Mouse (Mus musculus): ENCODE results near the gene Pbxip1. TPM values are rescaled to one million over a fixed set of nuclear protein-coding genes. Genes with fewer than 3 reads are reported as not detected.

Pbxip1 gene
- polyA plus RNA-seq, 1 experiment from 2014 or later, result 20.4 TPM

- WGBS, result 78% methylated on average over 6 of the region's 6 CpGs
- Histone ChIP-seq H3K4me1 (replicated peaks) (no peaks in the 10 kb centered on the region), H3K9me3 (no peaks in the 10 kb centered on the region), H3K9ac (no peak overlapping the region), H3K27me3 (no peaks in the 10 kb centered on the region), H3K4me3 (no peak overlapping the region), H3K36me3 (peaks cover 20% of the 10 kb centered on the region), H3K27ac (no peak overlapping the region), H3K4me2 (no peak overlapping the region)
- ATAC-seq (ENCODE audit: low FRiP score), result no peak
Measured at GRCm38 (mm10) chr3:89473838-89474237, 37.3 kb downstream of the Pbxip1 start.

DNA sequence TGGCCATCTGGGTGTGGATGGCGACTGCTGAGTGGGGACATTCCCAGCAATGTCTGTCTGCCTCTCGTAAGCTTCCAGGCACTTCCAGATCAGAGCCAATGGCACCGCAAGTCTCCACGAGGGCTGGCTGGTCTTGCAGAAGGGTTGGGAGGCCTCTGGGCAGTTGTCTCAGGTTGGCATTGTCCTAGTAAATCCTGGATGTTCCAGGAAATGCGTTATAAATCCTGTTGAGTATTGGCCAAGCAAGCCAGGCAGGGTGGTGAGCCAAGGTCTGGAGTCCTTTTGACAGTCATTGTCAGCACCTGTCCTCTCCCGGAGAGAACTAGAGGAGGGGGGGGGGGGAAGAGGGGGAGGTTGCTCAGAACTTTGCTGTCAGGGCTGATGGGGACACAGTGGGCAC lies 42.5 kb downstream of the Pbxip1 start:
- WGBS, result 84% methylated on average over 6 of the region's 6 CpGs
- Histone ChIP-seq H3K27ac (no peak overlapping the region), H3K4me3 (no peak overlapping the region), H3K36me3 (no peaks in the 10 kb centered on the region), H3K4me1 (replicated peaks) (no peaks in the 10 kb centered on the region), H3K27me3 (no peaks in the 10 kb centered on the region), H3K4me2 (no peak overlapping the region), H3K9me3 (no peaks in the 10 kb centered on the region), H3K9ac (no peak overlapping the region)
- no peak for ATAC-seq (ENCODE audit: low FRiP score)

- 53% methylated on average over 2 of the region's 2 CpGs for WGBS
- ATAC-seq (ENCODE audit: low FRiP score), result no peak
- no peak overlapping the region for H3K9ac ChIP-seq
- H3K4me2 ChIP-seq, result no peak overlapping the region
- peaks cover 11% of the 10 kb centered on the region; the same call in 1 of the 2 replicates for H3K27me3 ChIP-seq
- no peaks in the 10 kb centered on the region for H3K9me3 ChIP-seq
- no peak overlapping the region for H3K27ac ChIP-seq
- H3K4me1 ChIP-seq (replicated peaks), result no peaks in the 10 kb centered on the region
- H3K4me3 ChIP-seq, result no peak overlapping the region
- H3K36me3 ChIP-seq, result no peaks in the 10 kb centered on the region
Measured at GRCm38 (mm10) chr3:89481488-89481887, 45.0 kb downstream of the Pbxip1 start.

- H3K9ac ChIP-seq, result no peak overlapping the region
- H3K27me3 ChIP-seq, result peaks cover 13% of the 10 kb centered on the region; the same call in 1 of the 2 replicates
- no peaks in the 10 kb centered on the region for H3K36me3 ChIP-seq
- ATAC-seq (ENCODE audit: low FRiP score), result no peak
- H3K4me3 ChIP-seq, result no peak overlapping the region
- H3K4me1 ChIP-seq (replicated peaks), result no peaks in the 10 kb centered on the region
- WGBS, result 94% methylated on average over 5 of the region's 5 CpGs
- no peaks in the 10 kb centered on the region for H3K9me3 ChIP-seq
- no peak overlapping the region for H3K4me2 ChIP-seq
- H3K27ac ChIP-seq, result no peak overlapping the region
Measured at GRCm38 (mm10) chr3:89482249-89482648, 45.7 kb downstream of the Pbxip1 start.

GRCm38 (mm10) chr3:89484766-89485524 lies 48.4 kb downstream of the Pbxip1 start:
- H3K9me3 ChIP-seq, result no peaks in the 10 kb centered on the region
- WGBS, result 22% methylated on average over 24 of the region's 24 CpGs
- no peak overlapping the region for H3K27ac ChIP-seq
- no peaks in the 10 kb centered on the region for H3K4me1 ChIP-seq (replicated peaks)
- no peak overlapping the region for H3K4me3 ChIP-seq
- H3K27me3 ChIP-seq, result peaks cover 21% of the 10 kb centered on the region; the same call in 1 of the 2 replicates
- peak; percentile 69; the same call in 1 of the 2 replicates for ATAC-seq (ENCODE audit: low FRiP score)
- H3K36me3 ChIP-seq, result no peaks in the 10 kb centered on the region
- H3K4me2 ChIP-seq, result no peak overlapping the region
- no peak overlapping the region for H3K9ac ChIP-seq

- no peaks in the 10 kb centered on the region for H3K4me1 ChIP-seq (replicated peaks)
- no peak for ATAC-seq (ENCODE audit: low FRiP score)
- WGBS, result 86% methylated on average over 8 of the region's 8 CpGs
Measured at GRCm38 (mm10) chr3:89486111-89486510, 49.6 kb downstream of the Pbxip1 start.

GRCm38 (mm10) chr3:89486916-89487702 lies 50.6 kb downstream of the Pbxip1 start:
- no peaks in the 10 kb centered on the region for H3K9me3 ChIP-seq
- no peak overlapping the region for H3K4me2 ChIP-seq
- WGBS, result 62% methylated on average over 20 of the region's 20 CpGs
- H3K27ac ChIP-seq, result no peak overlapping the region
- no peak overlapping the region for H3K4me3 ChIP-seq
- ATAC-seq (ENCODE audit: low FRiP score), result no peak
- peaks cover 21% of the 10 kb centered on the region; the same call in 1 of the 2 replicates for H3K27me3 ChIP-seq
- H3K4me1 ChIP-seq (replicated peaks), result no peaks in the 10 kb centered on the region
- no peak overlapping the region; the same call in 1 of the 2 replicates for H3K9ac ChIP-seq
- H3K36me3 ChIP-seq, result no peaks in the 10 kb centered on the region

More at GRCm38 (mm10) chr3:89486111-89486510, 49.6 kb downstream of the Pbxip1 start:
- peaks cover 21% of the 10 kb centered on the region; the same call in 1 of the 2 replicates for H3K27me3 ChIP-seq
- H3K9me3 ChIP-seq, result no peaks in the 10 kb centered on the region
- H3K9ac ChIP-seq, result no peak overlapping the region
- no peak overlapping the region for H3K27ac ChIP-seq
- no peak overlapping the region for H3K4me3 ChIP-seq
- no peak overlapping the region for H3K4me2 ChIP-seq
- H3K36me3 ChIP-seq, result no peaks in the 10 kb centered on the region

GRCm38 (mm10) chr3:89490790-89491189 lies 54.3 kb downstream of the Pbxip1 start:
- 90% methylated on average over 3 of the region's 3 CpGs for WGBS
- Histone ChIP-seq H3K27me3 (0 out of 2 replicates have a peak, but pooled peaks cover 10% of the 10 kb centered on the region), H3K4me1 (replicated peaks) (peaks cover 9% of the 10 kb centered on the region), H3K9me3 (no peaks in the 10 kb centered on the region), H3K4me3 (no peak overlapping the region), H3K27ac (no peak overlapping the region), H3K36me3 (no peaks in the 10 kb centered on the region), H3K4me2 (no peak overlapping the region), H3K9ac (no peak overlapping the region)
- no peak for ATAC-seq (ENCODE audit: low FRiP score)

- H3K4me3 ChIP-seq, result no peak overlapping the region
- no peaks in the 10 kb centered on the region for H3K9me3 ChIP-seq
- no peak overlapping the region for H3K27ac ChIP-seq
- peaks cover 9% of the 10 kb centered on the region for H3K4me1 ChIP-seq (replicated peaks)
- 0 out of 2 replicates have a peak, but pooled peaks cover 10% of the 10 kb centered on the region for H3K27me3 ChIP-seq
- no peak for ATAC-seq (ENCODE audit: low FRiP score)
- H3K36me3 ChIP-seq, result no peaks in the 10 kb centered on the region
- H3K9ac ChIP-seq, result no peak overlapping the region
- 85% methylated on average over 5 of the region's 5 CpGs for WGBS
- no peak overlapping the region for H3K4me2 ChIP-seq
Measured at GRCm38 (mm10) chr3:89491559-89491958, 55.1 kb downstream of the Pbxip1 start.

DNA sequence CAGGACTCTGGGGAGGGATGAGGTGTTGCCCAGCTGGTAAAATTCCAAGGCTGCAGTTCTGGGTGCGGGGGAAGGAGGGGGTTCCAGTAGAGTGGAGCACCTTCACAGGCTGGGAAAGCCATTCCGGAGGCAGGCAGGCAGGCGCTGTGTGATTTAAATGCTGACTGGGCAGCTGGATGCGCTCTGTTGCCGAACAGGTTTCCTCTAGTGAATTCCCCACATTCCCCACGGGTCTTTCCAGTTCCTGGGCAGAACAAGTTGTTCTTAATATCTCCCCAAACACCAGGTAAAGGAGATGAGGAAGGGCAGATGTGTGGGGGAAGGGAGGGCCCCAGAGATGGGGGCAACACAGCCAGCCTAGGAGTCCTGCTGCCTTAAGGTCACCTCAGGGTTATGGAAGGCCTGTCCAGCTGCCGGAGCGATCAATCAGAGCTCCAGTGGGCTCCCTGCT lies 56.2 kb downstream of the Pbxip1 start:
- no peak for ATAC-seq (ENCODE audit: low FRiP score)
- Histone ChIP-seq H3K27me3 (0 out of 2 replicates have a peak, but pooled peaks cover 5% of the 10 kb centered on the region), H3K27ac (no peak overlapping the region), H3K4me2 (no peak overlapping the region), H3K36me3 (no peaks in the 10 kb centered on the region), H3K9me3 (no peaks in the 10 kb centered on the region), H3K4me1 (replicated peaks) (peaks cover 9% of the 10 kb centered on the region), H3K4me3 (no peak overlapping the region), H3K9ac (no peak overlapping the region)
- WGBS, result 44% methylated on average over 8 of the region's 8 CpGs

DNA sequence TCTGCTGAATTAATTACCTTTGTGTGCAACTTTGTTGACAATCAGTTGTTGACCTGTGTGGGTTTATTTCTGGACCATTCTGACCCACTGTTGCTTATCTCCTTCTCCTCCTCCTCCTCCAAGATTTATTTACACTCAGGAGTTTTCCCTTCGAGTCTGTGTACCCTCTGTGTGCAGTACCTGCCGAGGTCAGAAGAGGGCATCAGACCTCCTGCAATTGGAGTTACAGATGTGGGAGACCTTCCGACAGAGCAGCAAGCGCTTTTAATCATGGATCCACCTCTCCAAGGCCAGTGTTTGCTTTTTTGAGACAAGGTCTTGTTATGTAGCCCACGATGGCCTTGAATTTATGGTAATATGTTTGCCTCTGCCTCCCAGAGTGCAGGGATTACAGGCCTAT lies 58.1 kb downstream of the Pbxip1 start:
- Histone ChIP-seq H3K9ac (no peak overlapping the region), H3K27me3 (no peaks in the 10 kb centered on the region), H3K4me1 (replicated peaks) (peaks cover 9% of the 10 kb centered on the region), H3K4me3 (no peak overlapping the region), H3K27ac (no peak overlapping the region), H3K4me2 (no peak overlapping the region), H3K36me3 (no peaks in the 10 kb centered on the region), H3K9me3 (no peaks in the 10 kb centered on the region)
- no peak for ATAC-seq (ENCODE audit: low FRiP score)
- WGBS, result 89% methylated on average over 5 of the region's 5 CpGs

DNA sequence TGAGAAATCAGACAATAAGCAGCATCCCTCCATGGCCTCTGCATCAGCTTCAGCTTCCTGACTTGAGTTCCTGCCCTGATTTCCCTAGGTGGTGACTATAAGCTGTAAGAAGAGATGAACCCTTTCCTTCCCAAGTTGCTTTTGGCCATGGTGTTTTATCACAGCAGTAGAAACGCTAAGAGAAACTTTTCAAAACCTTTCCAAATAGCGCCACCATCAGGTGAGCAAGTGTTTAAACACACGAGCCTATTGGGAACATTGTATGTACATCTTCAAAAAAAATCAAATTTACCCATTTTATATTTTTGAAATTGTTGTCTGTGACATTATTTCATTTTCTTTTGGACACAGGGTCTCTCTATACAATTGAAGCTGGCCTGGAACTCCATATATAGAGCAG lies 59.9 kb downstream of the Pbxip1 start:
- no peaks in the 10 kb centered on the region for H3K9me3 ChIP-seq
- WGBS, result 75% methylated on average over 3 of the region's 3 CpGs
- no peak overlapping the region for H3K4me3 ChIP-seq
- H3K4me2 ChIP-seq, result no peak overlapping the region
- no peak for ATAC-seq (ENCODE audit: low FRiP score)
- H3K36me3 ChIP-seq, result no peaks in the 10 kb centered on the region
- H3K4me1 ChIP-seq (replicated peaks), result peaks cover 9% of the 10 kb centered on the region
- no peak overlapping the region for H3K9ac ChIP-seq
- no peaks in the 10 kb centered on the region for H3K27me3 ChIP-seq
- no peak overlapping the region for H3K27ac ChIP-seq
